Mouse (Mus musculus): Measurements from ENCODE around the gene Zfp524. TPM values are rescaled to one million over a fixed set of nuclear protein-coding genes. Genes with fewer than 3 reads are reported as not detected.

Zfp524 gene
- polyA plus RNA-seq, 1 experiment: 15.7 TPM

- TF ChIP-seq MYOG (IDR thresholded peaks at IDR 0.05; ENCODE audit: control insufficient read depth in 1 of 3, insufficient read depth in 1 of 3, insufficient read length in 2 of 3, low read depth in 2 of 3) (no peak), CEBPB (IDR thresholded peaks at IDR 0.05; ENCODE audit: insufficient read depth, poor library complexity, severe bottlenecking) (no peak), REST (IDR thresholded peaks at IDR 0.05; ENCODE audit: insufficient read depth, insufficient read length) (no peak), MAX (IDR thresholded peaks at IDR 0.05; ENCODE audit: low read depth) (no peak), POLR2A (IDR thresholded peaks at IDR 0.05; ENCODE audit: insufficient read length, low read depth) (no peak), TCF12 (IDR thresholded peaks at IDR 0.05; ENCODE audit: insufficient read depth, poor library complexity, severe bottlenecking) (no peak), SRF (IDR thresholded peaks at IDR 0.05; ENCODE audit: control insufficient read depth, insufficient read length, low read depth) (no peak), TCF3 (IDR thresholded peaks at IDR 0.05; ENCODE audit: insufficient read length, low read depth) (no peak), E2F4 (IDR thresholded peaks at IDR 0.05; ENCODE audit: insufficient read depth) (no peak), MYOD1 (IDR thresholded peaks at IDR 0.05; ENCODE audit: control insufficient read depth in 1 of 3, insufficient read length in 2 of 3, low read depth in 2 of 3) (no peak), USF1 (IDR thresholded peaks at IDR 0.05; ENCODE audit: low read depth) (no peak), POLR2AphosphoS2 (IDR thresholded peaks at IDR 0.05; ENCODE audit: insufficient read length, low read depth) (no peak)
- no peak overlapping the region for H3K4me2 ChIP-seq (ENCODE audit: low read depth)
- H3K27me3 ChIP-seq (ENCODE audit: control insufficient read depth, insufficient read depth, insufficient read length): peaks cover 13% of the 10 kb centered on the region
- H3K36me3 ChIP-seq (ENCODE audit: control insufficient read depth, insufficient read depth): no peaks in the 10 kb centered on the region
- H3K79me2 ChIP-seq (ENCODE audit: control insufficient read depth, insufficient read depth): peaks cover 7% of the 10 kb centered on the region
- no peak overlapping the region for H3K4me3 ChIP-seq
- H3ac ChIP-seq (ENCODE audit: control insufficient read depth, insufficient read length): no peak overlapping the region
These were observed 42.5 kb downstream of the Zfp524 start for GRCm38 (mm10) chr7:5056651-5057263.

GRCm38 (mm10) chr7:5057381-5057780 is 43.2 kb downstream of the Zfp524 start:
- TF ChIP-seq USF1 (IDR thresholded peaks at IDR 0.05; ENCODE audit: low read depth): no peak
- TF ChIP-seq REST (IDR thresholded peaks at IDR 0.05; ENCODE audit: insufficient read depth, insufficient read length): no peak
- TF ChIP-seq POLR2A (IDR thresholded peaks at IDR 0.05; ENCODE audit: insufficient read length, low read depth): no peak
- no peak for TF ChIP-seq MAX (IDR thresholded peaks at IDR 0.05; ENCODE audit: low read depth)
- TF ChIP-seq MYOD1 (IDR thresholded peaks at IDR 0.05; ENCODE audit: control insufficient read depth in 1 of 3, insufficient read length in 2 of 3, low read depth in 2 of 3): no peak
- TF ChIP-seq TCF12 (IDR thresholded peaks at IDR 0.05; ENCODE audit: insufficient read depth, poor library complexity, severe bottlenecking): no peak
- no peak for TF ChIP-seq SRF (IDR thresholded peaks at IDR 0.05; ENCODE audit: control insufficient read depth, insufficient read length, low read depth)
- TF ChIP-seq MYOG (IDR thresholded peaks at IDR 0.05; ENCODE audit: control insufficient read depth in 1 of 3, insufficient read depth in 1 of 3, insufficient read length in 2 of 3, low read depth in 2 of 3): no peak
- no peak for TF ChIP-seq E2F4 (IDR thresholded peaks at IDR 0.05; ENCODE audit: insufficient read depth)
- TF ChIP-seq POLR2AphosphoS2 (IDR thresholded peaks at IDR 0.05; ENCODE audit: insufficient read length, low read depth): no peak
- no peak for TF ChIP-seq TCF3 (IDR thresholded peaks at IDR 0.05; ENCODE audit: insufficient read length, low read depth)
- TF ChIP-seq CEBPB (IDR thresholded peaks at IDR 0.05; ENCODE audit: insufficient read depth, poor library complexity, severe bottlenecking): no peak
- H3K4me2 ChIP-seq (ENCODE audit: low read depth): no peak overlapping the region
- peaks cover under 1% of the 10 kb centered on the region for H3K79me2 ChIP-seq (ENCODE audit: control insufficient read depth, insufficient read depth)
- H3ac ChIP-seq (ENCODE audit: control insufficient read depth, insufficient read length): no peak overlapping the region
- H3K36me3 ChIP-seq (ENCODE audit: control insufficient read depth, insufficient read depth): no peaks in the 10 kb centered on the region
- H3K27me3 ChIP-seq (ENCODE audit: control insufficient read depth, insufficient read depth, insufficient read length): peaks cover 13% of the 10 kb centered on the region
- H3K4me3 ChIP-seq: no peak overlapping the region

- Histone ChIP-seq H3K4me2 (ENCODE audit: low read depth) (no peak overlapping the region), H3ac (ENCODE audit: control insufficient read depth, insufficient read length) (no peak overlapping the region), H3K79me2 (ENCODE audit: control insufficient read depth, insufficient read depth) (peaks cover 3% of the 10 kb centered on the region), H3K27me3 (ENCODE audit: control insufficient read depth, insufficient read depth, insufficient read length) (peaks cover 13% of the 10 kb centered on the region), H3K4me3 (no peak overlapping the region), H3K36me3 (ENCODE audit: control insufficient read depth, insufficient read depth) (no peaks in the 10 kb centered on the region)
- TF ChIP-seq CEBPB (IDR thresholded peaks at IDR 0.05; ENCODE audit: insufficient read depth, poor library complexity, severe bottlenecking) (no peak), MAX (IDR thresholded peaks at IDR 0.05; ENCODE audit: low read depth) (no peak), POLR2AphosphoS2 (IDR thresholded peaks at IDR 0.05; ENCODE audit: insufficient read length, low read depth) (no peak), SRF (IDR thresholded peaks at IDR 0.05; ENCODE audit: control insufficient read depth, insufficient read length, low read depth) (no peak), MYOG (IDR thresholded peaks at IDR 0.05; ENCODE audit: control insufficient read depth in 1 of 3, insufficient read depth in 1 of 3, insufficient read length in 2 of 3, low read depth in 2 of 3) (no peak), USF1 (IDR thresholded peaks at IDR 0.05; ENCODE audit: low read depth) (no peak)
These were observed 43.6 kb downstream of the Zfp524 start for GRCm38 (mm10) chr7:5057804-5058203.

- Histone ChIP-seq H3K4me2 (ENCODE audit: low read depth) (no peak overlapping the region), H3K27me3 (ENCODE audit: control insufficient read depth, insufficient read depth, insufficient read length) (peaks cover 13% of the 10 kb centered on the region), H3ac (ENCODE audit: control insufficient read depth, insufficient read length) (no peak overlapping the region), H3K79me2 (ENCODE audit: control insufficient read depth, insufficient read depth) (peaks cover 11% of the 10 kb centered on the region), H3K4me3 (no peak overlapping the region), H3K36me3 (ENCODE audit: control insufficient read depth, insufficient read depth) (no peaks in the 10 kb centered on the region)
- no peak for TF ChIP-seq TCF3 (IDR thresholded peaks at IDR 0.05; ENCODE audit: insufficient read length, low read depth)
- no peak for TF ChIP-seq SRF (IDR thresholded peaks at IDR 0.05; ENCODE audit: control insufficient read depth, insufficient read length, low read depth)
- TF ChIP-seq TCF12 (IDR thresholded peaks at IDR 0.05; ENCODE audit: insufficient read depth, poor library complexity, severe bottlenecking): no peak
- no peak for TF ChIP-seq MYOD1 (IDR thresholded peaks at IDR 0.05; ENCODE audit: control insufficient read depth in 1 of 3, insufficient read length in 2 of 3, low read depth in 2 of 3)
These were observed 44.4 kb downstream of the Zfp524 start for GRCm38 (mm10) chr7:5058631-5059030.

- H3K79me2 ChIP-seq (ENCODE audit: control insufficient read depth, insufficient read depth): peaks cover 19% of the 10 kb centered on the region
- TF ChIP-seq SRF (IDR thresholded peaks at IDR 0.05; ENCODE audit: control insufficient read depth, insufficient read length, low read depth) (no peak), POLR2AphosphoS2 (IDR thresholded peaks at IDR 0.05; ENCODE audit: insufficient read length, low read depth) (no peak), POLR2A (IDR thresholded peaks at IDR 0.05; ENCODE audit: insufficient read length, low read depth) (no peak), TCF3 (IDR thresholded peaks at IDR 0.05; ENCODE audit: insufficient read length, low read depth) (no peak), CEBPB (IDR thresholded peaks at IDR 0.05; ENCODE audit: insufficient read depth, poor library complexity, severe bottlenecking) (no peak), TCF12 (IDR thresholded peaks at IDR 0.05; ENCODE audit: insufficient read depth, poor library complexity, severe bottlenecking) (no peak), REST (IDR thresholded peaks at IDR 0.05; ENCODE audit: insufficient read depth, insufficient read length) (no peak), USF1 (IDR thresholded peaks at IDR 0.05; ENCODE audit: low read depth) (no peak), MAX (IDR thresholded peaks at IDR 0.05; ENCODE audit: low read depth) (no peak), MYOD1 (IDR thresholded peaks at IDR 0.05; ENCODE audit: control insufficient read depth in 1 of 3, insufficient read length in 2 of 3, low read depth in 2 of 3) (no peak)
- peak overlapping the region; percentile 97 for H3K4me2 ChIP-seq (ENCODE audit: low read depth)
- peaks cover 13% of the 10 kb centered on the region for H3K27me3 ChIP-seq (ENCODE audit: control insufficient read depth, insufficient read depth, insufficient read length)
- no peaks in the 10 kb centered on the region for H3K36me3 ChIP-seq (ENCODE audit: control insufficient read depth, insufficient read depth)
- H3ac ChIP-seq (ENCODE audit: control insufficient read depth, insufficient read length): no peak overlapping the region
- peak overlapping the region; percentile 96 for H3K4me3 ChIP-seq
These were observed 45.2 kb downstream of the Zfp524 start for GRCm38 (mm10) chr7:5059421-5059820.
